Mouse (Mus musculus) stomach, embryonic 14.5 days (tissue): ENCODE results near the gene Nthl1. TPM values are rescaled to one million over a fixed set of nuclear protein-coding genes. Genes with fewer than 3 reads are reported as not detected.

ENCODE experiments used
- ATAC-seq: fragments of 200-750 bp; cut with Nextera tagmentation; 2 replicates; pipeline ENCODE4 v1.8.0; 2017; ENCODE audit warnings: low read depth, moderate TSS enrichment; ENCODE audit not compliant: insufficient number of reproducible peaks, insufficient read depth, low FRiP score
- H3K27ac ChIP-seq: fragments of 300-500 bp; sonication (generic); 2 replicates; pipeline ENCODE4 v1.5.1; 2014; ENCODE audit warnings: mild to moderate bottlenecking, low read length, moderate library complexity, mixed read lengths
- H3K27me3 ChIP-seq: fragments of 300-500 bp; sonication (generic); 2 replicates; pipeline ENCODE4 v1.6.1; 2014; ENCODE audit warnings: low read length, control low read depth, mixed read lengths; ENCODE audit not compliant: control insufficient read depth, insufficient read depth
- H3K36me3 ChIP-seq: fragments of 300-500 bp; sonication (generic); 2 replicates; pipeline ENCODE4 v1.6.1; 2014; ENCODE audit warnings: mild to moderate bottlenecking, control low read depth, low read length, moderate library complexity, mixed read lengths; ENCODE audit not compliant: control insufficient read depth, insufficient read depth
- H3K4me1 ChIP-seq: fragments of 300-500 bp; sonication (generic); 2 replicates; pipeline ENCODE4 v1.6.1; 2014; ENCODE audit warnings: low read length, control low read depth, mixed read lengths; ENCODE audit not compliant: control insufficient read depth, insufficient read depth
- H3K4me2 ChIP-seq: fragments of 300-500 bp; sonication (generic); replicated peaks from 2 replicates; pipeline ENCODE4 v1.6.1; 2014; ENCODE audit warnings: low read depth, low read length, control low read depth
- H3K4me3 ChIP-seq: fragments of 300-500 bp; sonication (generic); 2 replicates; pipeline ENCODE4 v1.5.1; 2014; ENCODE audit warnings: low read depth, low read length, control low read depth
- H3K9ac ChIP-seq: fragments of 300-500 bp; sonication (generic); replicated peaks from 2 replicates; pipeline ENCODE4 v1.6.1; 2014; ENCODE audit warnings: low read depth, mild to moderate bottlenecking, control low read depth, low read length, moderate library complexity, mixed read lengths
- H3K9me3 ChIP-seq: fragments of 300-500 bp; sonication (generic); 2 replicates; pipeline ENCODE4 v1.6.1; 2016; ENCODE audit warnings: low read depth, low read length, control low read depth; ENCODE audit not compliant: control insufficient read depth
- WGBS: fragments of 180-500 bp; shearing (Covaris S2); extraction: QIAGEN DNeasy Blood & Tissue Kit; methylation state at CpG from one replicate; pipeline ENCODE4 v1.1.7; 2014; 5-methylcytosine and 5-hydroxymethylcytosine counted together
- polyA plus RNA-seq: library from polyadenylated mRNA; unstranded; fragments of >200 nt; fragmentation: Nextera tagmentation; extraction: Ambion mirVana; gene quantifications from 2 replicates; pipeline ENCODE4 v1.2.1, GENCODE M21; 2014

Nthl1 gene
- polyA plus RNA-seq, 1 experiment from 2014 or later = 18.1 TPM

DNA sequence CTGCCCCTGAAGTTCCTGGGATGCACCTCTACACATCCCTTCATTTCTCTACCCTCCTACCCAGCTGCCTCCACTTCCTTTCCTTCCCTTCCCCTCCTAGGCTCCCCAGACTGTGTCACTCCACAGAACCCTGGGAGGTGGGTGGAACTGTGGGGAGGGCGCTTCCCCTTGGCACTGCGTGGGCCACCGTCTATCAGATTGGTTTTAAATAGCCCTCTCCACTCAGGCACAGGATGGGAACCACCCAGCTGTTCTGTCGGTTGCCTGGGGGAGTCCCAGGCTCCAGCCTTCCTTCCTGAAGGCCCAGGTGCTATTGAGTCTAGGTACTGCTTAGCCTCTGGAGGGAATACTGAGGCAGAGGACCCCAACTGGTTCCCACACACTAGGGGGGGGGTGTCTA, 2.5 kb downstream of the Nthl1 start:
- H3K9me3 ChIP-seq = no peaks in the 10 kb centered on the region
- no peak overlapping the region for H3K4me3 ChIP-seq
- H3K27me3 ChIP-seq = no peaks in the 10 kb centered on the region
- no peak overlapping the region for H3K4me2 ChIP-seq
- ATAC-seq = no peak
- no peak overlapping the region for H3K9ac ChIP-seq
- peaks cover 13% of the 10 kb centered on the region; the same call in 1 of the 2 replicates for H3K36me3 ChIP-seq
- peaks cover 25% of the 10 kb centered on the region; the same call in 1 of the 2 replicates for H3K4me1 ChIP-seq
- no peak overlapping the region for H3K27ac ChIP-seq
- WGBS = 74% methylated on average over 4 of the region's 4 CpGs

DNA sequence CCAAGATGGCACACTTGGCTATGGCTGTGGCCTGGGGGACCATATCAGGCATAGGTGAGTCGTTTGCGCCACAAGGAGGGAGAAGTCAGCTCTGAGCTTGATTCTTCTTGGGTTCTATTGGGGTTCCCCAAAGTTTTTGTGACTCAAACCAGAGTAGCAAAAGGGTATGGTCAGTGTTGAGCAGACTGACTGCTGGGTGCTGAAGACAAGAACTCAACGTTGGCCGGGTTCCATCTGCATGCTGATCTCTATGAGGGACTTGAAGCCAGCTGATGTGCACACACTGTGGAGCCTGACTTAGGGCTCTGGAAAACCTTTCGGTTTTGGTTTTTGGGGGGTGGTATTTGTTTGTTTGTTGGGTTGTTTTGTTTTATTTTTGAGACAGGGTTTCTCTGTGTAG, 3.2 kb downstream of the Nthl1 start:
- no peaks in the 10 kb centered on the region for H3K27me3 ChIP-seq
- H3K4me3 ChIP-seq = no peak overlapping the region
- no peak overlapping the region for H3K4me2 ChIP-seq
- ATAC-seq = no peak
- no peak overlapping the region for H3K27ac ChIP-seq
- no peak overlapping the region for H3K9ac ChIP-seq
- H3K4me1 ChIP-seq = peaks cover 26% of the 10 kb centered on the region; the same call in 1 of the 2 replicates
- H3K36me3 ChIP-seq = peaks cover 7% of the 10 kb centered on the region; the same call in 1 of the 2 replicates
- WGBS = 97% methylated on average over 5 of the region's 5 CpGs
- H3K9me3 ChIP-seq = no peaks in the 10 kb centered on the region

DNA sequence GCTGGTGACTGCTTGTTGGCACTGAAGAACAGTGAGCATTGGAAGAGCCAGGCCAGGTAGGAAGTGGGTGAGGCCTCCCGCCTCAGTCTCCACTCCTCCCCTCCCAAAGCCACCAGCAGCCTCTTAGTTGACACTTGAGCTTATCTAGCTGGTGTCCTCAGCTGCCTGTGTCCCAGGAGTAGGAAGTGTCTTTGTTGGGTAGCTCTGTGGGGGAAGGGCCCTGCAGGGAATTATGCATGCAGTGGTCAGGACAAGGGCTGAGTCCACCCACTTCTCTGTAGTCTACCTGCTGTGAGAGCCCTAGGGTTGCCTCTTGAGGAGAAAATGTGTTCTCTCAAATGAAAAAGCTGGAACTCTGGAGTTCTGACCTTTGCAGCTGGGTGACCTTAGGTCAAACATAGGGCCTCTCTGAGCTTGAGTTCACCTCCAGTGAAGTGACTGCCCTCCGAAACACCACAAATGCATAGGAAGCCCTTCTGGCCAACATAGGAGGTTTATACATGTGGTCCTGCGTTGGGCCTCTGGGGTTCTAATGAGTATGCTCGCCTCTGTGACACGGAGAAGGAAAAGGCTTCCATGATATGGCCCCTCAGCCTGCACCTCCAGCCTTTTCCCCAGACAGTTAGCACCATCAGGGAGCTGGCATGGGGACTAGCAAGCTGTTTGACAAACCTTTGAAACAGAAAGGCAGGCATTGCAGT, 4.5 kb downstream of the Nthl1 start:
- 66% methylated on average over 5 of the region's 5 CpGs for WGBS
- Histone ChIP-seq H3K4me2 (no peak overlapping the region), H3K4me3 (no peak overlapping the region), H3K27me3 (no peaks in the 10 kb centered on the region), H3K36me3 (peaks cover 6% of the 10 kb centered on the region; the same call in 1 of the 2 replicates), H3K4me1 (peaks cover 22% of the 10 kb centered on the region; the same call in 1 of the 2 replicates), H3K27ac (no peak overlapping the region), H3K9me3 (no peaks in the 10 kb centered on the region), H3K9ac (no peak overlapping the region)
- no peak for ATAC-seq

DNA sequence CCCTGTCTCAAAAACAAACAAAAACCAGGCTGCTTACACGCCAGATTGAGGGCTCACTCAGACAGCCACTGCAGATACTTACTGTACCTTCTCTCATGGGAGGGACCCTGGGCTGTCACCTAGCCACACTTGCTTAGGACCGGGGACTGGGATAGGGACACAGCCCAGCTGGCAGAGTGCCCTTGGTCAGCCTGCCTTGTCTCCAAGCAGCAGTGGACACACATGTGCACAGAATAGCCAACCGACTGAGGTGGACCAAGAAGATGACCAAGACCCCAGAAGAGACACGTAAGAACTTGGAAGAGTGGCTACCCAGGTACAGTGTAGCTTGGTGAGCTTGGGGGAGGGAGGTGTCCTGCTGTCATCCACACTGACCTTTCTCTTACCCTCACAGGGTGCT, 5.7 kb downstream of the Nthl1 start:
- Histone ChIP-seq H3K4me1 (peaks cover 19% of the 10 kb centered on the region; the same call in 1 of the 2 replicates), H3K27ac (peak overlapping the region; percentile 85), H3K4me3 (no peak overlapping the region), H3K27me3 (no peaks in the 10 kb centered on the region), H3K9me3 (no peaks in the 10 kb centered on the region), H3K9ac (no peak overlapping the region), H3K36me3 (peaks cover 6% of the 10 kb centered on the region; the same call in 1 of the 2 replicates), H3K4me2 (no peak overlapping the region)
- ATAC-seq = 0 out of 2 replicates have a peak, but pooled peaks have one; percentile 7
- 79% methylated on average over 4 of the region's 4 CpGs for WGBS

DNA sequence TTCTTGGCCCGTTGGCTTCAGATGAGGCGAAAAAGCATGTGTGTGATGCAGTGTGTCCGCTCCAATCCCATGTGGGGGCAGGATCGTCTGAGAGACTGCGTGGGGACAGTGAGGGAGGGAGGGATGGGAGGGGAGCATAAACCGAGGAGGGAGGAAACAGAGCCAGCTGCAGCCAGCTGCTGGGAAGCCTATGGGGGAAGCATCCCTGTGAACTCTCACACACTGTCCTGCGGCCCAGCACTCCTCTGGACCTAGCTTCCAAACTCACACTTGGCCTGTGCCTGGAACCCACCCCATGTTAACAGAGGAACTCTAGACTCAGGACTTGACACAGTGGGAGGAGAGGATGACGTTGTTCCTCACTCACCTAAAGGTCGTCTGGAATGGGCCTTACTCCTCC, 6.4 kb downstream of the Nthl1 start:
- Histone ChIP-seq H3K27ac (peak overlapping the region; percentile 85), H3K9me3 (no peaks in the 10 kb centered on the region), H3K4me3 (no peak overlapping the region), H3K27me3 (no peaks in the 10 kb centered on the region), H3K4me2 (no peak overlapping the region), H3K36me3 (peaks cover 6% of the 10 kb centered on the region; the same call in 1 of the 2 replicates), H3K9ac (no peak overlapping the region), H3K4me1 (peaks cover 19% of the 10 kb centered on the region)
- 48% methylated on average over 9 of the region's 9 CpGs for WGBS
- peak; percentile 81 for ATAC-seq

DNA sequence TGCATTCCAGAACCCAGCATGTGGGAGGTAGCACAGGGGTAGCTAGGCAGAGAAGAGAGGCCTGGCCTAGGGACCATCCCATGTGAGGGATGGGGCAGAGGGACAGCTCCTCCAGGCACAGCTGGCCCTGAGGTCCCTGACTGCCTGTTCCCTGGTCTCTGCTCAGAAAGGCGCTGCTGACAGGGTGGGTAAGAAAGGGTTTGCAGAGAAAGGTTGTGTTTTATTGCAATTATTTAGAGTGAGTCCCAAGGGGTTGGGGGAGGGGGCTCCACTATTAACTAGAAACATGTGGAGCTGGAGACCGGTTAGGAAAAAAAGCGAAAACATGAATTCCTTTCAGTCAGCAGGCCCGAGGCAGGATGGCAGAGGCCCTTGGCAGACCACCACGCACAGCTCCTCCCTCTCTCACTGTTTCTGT, 7.1 kb downstream of the Nthl1 start:
- Histone ChIP-seq H3K9me3 (no peaks in the 10 kb centered on the region), H3K27me3 (no peaks in the 10 kb centered on the region), H3K4me1 (peaks cover 27% of the 10 kb centered on the region), H3K4me3 (no peak overlapping the region), H3K9ac (no peak overlapping the region), H3K27ac (peak overlapping the region; percentile 85), H3K36me3 (peaks cover 6% of the 10 kb centered on the region; the same call in 1 of the 2 replicates), H3K4me2 (no peak overlapping the region)
- 62% methylated on average over 5 of the region's 5 CpGs for WGBS
- ATAC-seq = peak; percentile 12; the same call in 1 of the 2 replicates

DNA sequence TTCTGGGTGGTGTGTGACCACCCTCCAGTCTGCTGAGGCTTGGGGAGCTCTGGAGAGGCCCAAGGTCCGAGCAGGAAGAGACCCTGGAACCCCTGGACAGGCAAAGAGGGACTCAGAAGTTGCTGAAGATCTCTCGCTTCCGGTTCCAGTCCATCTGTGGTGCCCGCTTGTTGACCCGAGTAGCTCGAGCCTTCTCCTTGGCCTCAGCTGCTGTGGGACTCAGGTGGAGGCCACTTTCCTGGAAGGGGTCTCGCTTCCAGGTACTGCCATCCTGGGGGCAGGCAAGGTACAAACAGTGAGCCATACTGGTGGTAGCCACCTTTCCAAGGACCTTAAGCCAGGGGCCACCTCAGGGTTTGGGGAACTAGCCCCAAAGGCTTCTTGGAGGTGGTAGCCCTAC, 7.6 kb downstream of the Nthl1 start:
- Histone ChIP-seq H3K9me3 (no peaks in the 10 kb centered on the region), H3K4me3 (no peak overlapping the region), H3K36me3 (peaks cover 6% of the 10 kb centered on the region; the same call in 1 of the 2 replicates), H3K9ac (no peak overlapping the region), H3K27me3 (no peaks in the 10 kb centered on the region), H3K4me2 (no peak overlapping the region), H3K4me1 (peaks cover 32% of the 10 kb centered on the region), H3K27ac (peak overlapping the region; percentile 85)
- 87% methylated on average over 7 of the region's 7 CpGs for WGBS
- ATAC-seq = no peak

DNA sequence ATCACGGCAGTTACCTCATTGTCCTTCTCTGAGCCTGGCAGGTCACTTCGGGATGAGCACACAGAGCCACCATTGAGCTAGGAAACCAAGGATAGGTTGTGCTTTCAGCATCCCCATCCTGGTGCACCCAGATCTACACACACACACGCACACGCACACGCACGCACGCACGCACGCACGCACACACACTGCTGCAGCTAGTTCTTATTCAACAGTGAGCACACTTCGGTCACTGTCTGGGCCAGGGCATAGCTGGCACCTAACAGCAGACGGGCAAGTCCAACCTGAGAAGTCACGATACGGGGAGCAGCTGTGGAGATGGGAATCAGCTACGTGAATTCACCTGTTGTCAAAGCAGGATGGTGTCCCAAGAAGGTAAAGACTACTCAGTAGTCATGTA, 8.1 kb downstream of the Nthl1 start:
- no peak overlapping the region for H3K4me3 ChIP-seq
- WGBS = 97% methylated on average over 15 of the region's 15 CpGs
- H3K4me2 ChIP-seq = no peak overlapping the region
- H3K9ac ChIP-seq = no peak overlapping the region
- peaks cover 6% of the 10 kb centered on the region; the same call in 1 of the 2 replicates for H3K36me3 ChIP-seq
- no peaks in the 10 kb centered on the region for H3K27me3 ChIP-seq
- H3K27ac ChIP-seq = peak overlapping the region; percentile 85; the same call in 1 of the 2 replicates
- peaks cover 36% of the 10 kb centered on the region for H3K4me1 ChIP-seq
- no peak for ATAC-seq
- no peaks in the 10 kb centered on the region for H3K9me3 ChIP-seq
